Comparison of ENCODE assay signal across 21 mouse cellular contexts in the genomic region with DNA sequence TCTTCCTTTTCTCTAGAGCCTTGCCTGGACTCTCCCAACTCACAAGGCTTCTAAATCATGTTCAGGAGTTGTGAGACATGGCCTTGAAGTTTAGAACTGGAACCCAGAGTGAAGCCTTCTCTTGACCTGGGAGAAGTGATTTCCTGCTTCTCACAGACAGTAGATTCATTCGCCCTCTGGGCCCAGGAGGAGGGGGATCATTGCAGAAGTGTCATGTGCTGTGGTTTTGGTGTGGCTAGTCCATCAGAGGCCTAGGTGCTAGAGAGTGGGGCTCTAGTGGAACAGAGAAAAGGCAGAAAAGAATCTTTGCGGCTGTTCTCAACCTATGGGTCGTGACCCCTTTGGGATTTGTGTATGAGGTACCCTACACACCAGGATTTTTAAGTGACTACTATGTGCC.
DNase-seq lines count a peak whose midpoint lies in the region; ATAC-seq lines count a peak whose summit lies in the region.
"Had no signal": no experiment of that assay in that cellular context is flagged by ENCODE, and none has a peak within 500 bp of the region (broad histone marks: within the 10 kb centered on the region; RNA-seq: fewer than 3 reads in every experiment).

No protein-coding gene starts in this region.

- no peak overlapping the region for H3K9ac ChIP-seq in neural tube, embryonic 15.5 days (replicated peaks)
- H3K9ac ChIP-seq: embryonic facial prominence, embryonic 12.5 days; forebrain, embryonic 13.5 days; forebrain, embryonic 15.5 days; forebrain, postnatal 0 days had no signal

- H3K27me3 ChIP-seq in neural tube, embryonic 15.5 days (replicated peaks), result no peaks in the 10 kb centered on the region
- H3K27me3 ChIP-seq: embryonic facial prominence, embryonic 12.5 days; forebrain, embryonic 13.5 days; forebrain, embryonic 15.5 days had no signal

- H3K36me3 ChIP-seq in neural tube, embryonic 15.5 days, result no peaks in the 10 kb centered on the region
- H3K36me3 ChIP-seq: embryonic facial prominence, embryonic 10.5 days; embryonic facial prominence, embryonic 12.5 days; forebrain, embryonic 15.5 days had no signal

- no peak overlapping the region for H3K4me2 ChIP-seq in neural tube, embryonic 15.5 days
- H3K4me2 ChIP-seq: embryonic facial prominence, embryonic 12.5 days; forebrain, embryonic 13.5 days; forebrain, embryonic 15.5 days had no signal

- no peak overlapping the region for H3K27ac ChIP-seq in neural tube, embryonic 15.5 days (replicated peaks)
- H3K27ac ChIP-seq: embryonic facial prominence, embryonic 10.5 days; embryonic facial prominence, embryonic 12.5 days; forebrain, embryonic 13.5 days; forebrain, embryonic 15.5 days had no signal

- WGBS in neural tube, embryonic 15.5 days, result 96% methylated on average over 3 of the region's 3 CpGs

- peak; percentile 76 for ATAC-seq in common myeloid progenitor, adult 5-6 weeks (replicated peaks; ENCODE audit: low read depth, poor library complexity, severe bottlenecking)
- no peak for ATAC-seq in neural tube, embryonic 15.5 days (ENCODE audit: low FRiP score)
- ATAC-seq: activated CD4-positive, CD25-positive, alpha-beta regulatory T cell, adult 4 months; forebrain, embryonic 13.5 days; forebrain, embryonic 15.5 days; forebrain, postnatal 0 days had no signal

- H3K4me3 ChIP-seq in neural tube, embryonic 15.5 days (replicated peaks), result no peak overlapping the region
- H3K4me3 ChIP-seq: embryonic facial prominence, embryonic 10.5 days; embryonic facial prominence, embryonic 12.5 days; forebrain, embryonic 13.5 days; forebrain, embryonic 15.5 days had no signal

- H3K4me1 ChIP-seq in neural tube, embryonic 15.5 days, result no peaks in the 10 kb centered on the region
- H3K4me1 ChIP-seq: embryonic facial prominence, embryonic 10.5 days; embryonic facial prominence, embryonic 12.5 days had no signal

- peak; percentile 3 for DNase-seq in T-cell, adult 2 months (ENCODE audit: low spot score)
- peak; percentile 8 for DNase-seq in naive thymus-derived CD4-positive, alpha-beta T cell, adult 2 months (ENCODE audit: low read depth)
- no peak for DNase-seq in ovary, postnatal 10 days (ENCODE audit: low spot score)
- no peak for DNase-seq in embryo, embryonic 9.5 days (ENCODE audit: extremely low spot score)
- DNase-seq: adrenal gland, adult 8-10 months; adrenal gland, postnatal 14 days; adrenal gland, postnatal 36 days; cerebellum, adult 11-12 months; cerebellum, adult 2 months; cerebellum, adult 9-10 months; cerebellum, postnatal 10 days; cerebellum, postnatal 25 days; embryo, embryonic 11 days; forebrain, postnatal 0 days had no signal

- H3K9me3 ChIP-seq in neural tube, embryonic 15.5 days (replicated peaks), result no peaks in the 10 kb centered on the region
- H3K9me3 ChIP-seq: embryonic facial prominence, embryonic 10.5 days; embryonic facial prominence, embryonic 12.5 days; forebrain, embryonic 13.5 days; forebrain, embryonic 15.5 days had no signal

Comparison
In these comparisons a context has a peak if more than half of its experiments do, and no peak if none do; other contexts are left out.
1. DNase-seq: peak in T-cell, adult 2 months (single experiment) and naive thymus-derived CD4-positive, alpha-beta T cell, adult 2 months (single experiment); none in ovary, postnatal 10 days (single experiment) and embryo, embryonic 9.5 days (single experiment).